Mouse (Mus musculus) mammary gland, adult 2 months (tissue): ENCODE data around the gene Cd28. TPM values are rescaled to one million over a fixed set of nuclear protein-coding genes. Genes with fewer than 3 reads are reported as not detected.

Source experiments
- polyA plus RNA-seq: library from polyadenylated mRNA; depleted of rRNA; stranded (reverse); fragments of >200 nt; gene quantifications from 2 replicates; pipeline ENCODE4 v1.2.3, GENCODE M21; 2012; ENCODE audit warnings: low replicate concordance; rRNA removed

Gene Cd28
- 3.0 and 3.8 TPM in 2 replicates for polyA plus RNA-seq

DNA sequence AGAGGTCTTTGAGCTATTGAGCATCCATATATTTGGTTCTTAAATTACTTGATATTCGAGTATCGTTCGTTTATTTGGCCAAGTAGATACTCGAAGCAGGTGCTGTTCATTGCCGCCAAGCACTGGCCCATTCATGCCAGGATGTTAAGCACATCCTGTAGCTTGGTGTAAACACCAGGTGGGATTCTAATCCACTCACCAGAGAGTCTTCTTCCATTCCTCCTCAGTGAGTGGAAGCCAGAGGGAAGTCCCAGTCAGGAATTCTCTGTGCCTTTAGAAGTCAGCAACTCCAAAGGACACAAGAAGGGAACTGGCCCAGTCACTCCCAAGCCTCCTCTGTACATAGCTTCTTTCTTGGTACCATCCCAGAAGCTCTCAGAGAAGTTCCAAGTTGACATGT lies at the start of gene Cd28:
Gene Cd28, plus strand, starts transcription at position 234 of the 400 bp plus-strand sequence.

Other genes with a start within 250 kb of the Cd28 start
- 4.8 and 10.3 TPM in 2 replicates for gene Raph1, start 149.7 kb upstream of the Cd28 start, polyA plus RNA-seq
- 2.1 and 2.9 TPM in 2 replicates for gene Ctla4, start 170.2 kb downstream of the Cd28 start, polyA plus RNA-seq